Mouse (Mus musculus): ENCODE data around the gene Ssbp1. TPM values are rescaled to one million over a fixed set of nuclear protein-coding genes. Genes with fewer than 3 reads are reported as not detected.

The Ssbp1 gene
- 177 and 179 TPM in 2 replicates for polyA plus RNA-seq (2014; fragmentation: Nextera tagmentation; extraction: Ambion mirVana)

DNA sequence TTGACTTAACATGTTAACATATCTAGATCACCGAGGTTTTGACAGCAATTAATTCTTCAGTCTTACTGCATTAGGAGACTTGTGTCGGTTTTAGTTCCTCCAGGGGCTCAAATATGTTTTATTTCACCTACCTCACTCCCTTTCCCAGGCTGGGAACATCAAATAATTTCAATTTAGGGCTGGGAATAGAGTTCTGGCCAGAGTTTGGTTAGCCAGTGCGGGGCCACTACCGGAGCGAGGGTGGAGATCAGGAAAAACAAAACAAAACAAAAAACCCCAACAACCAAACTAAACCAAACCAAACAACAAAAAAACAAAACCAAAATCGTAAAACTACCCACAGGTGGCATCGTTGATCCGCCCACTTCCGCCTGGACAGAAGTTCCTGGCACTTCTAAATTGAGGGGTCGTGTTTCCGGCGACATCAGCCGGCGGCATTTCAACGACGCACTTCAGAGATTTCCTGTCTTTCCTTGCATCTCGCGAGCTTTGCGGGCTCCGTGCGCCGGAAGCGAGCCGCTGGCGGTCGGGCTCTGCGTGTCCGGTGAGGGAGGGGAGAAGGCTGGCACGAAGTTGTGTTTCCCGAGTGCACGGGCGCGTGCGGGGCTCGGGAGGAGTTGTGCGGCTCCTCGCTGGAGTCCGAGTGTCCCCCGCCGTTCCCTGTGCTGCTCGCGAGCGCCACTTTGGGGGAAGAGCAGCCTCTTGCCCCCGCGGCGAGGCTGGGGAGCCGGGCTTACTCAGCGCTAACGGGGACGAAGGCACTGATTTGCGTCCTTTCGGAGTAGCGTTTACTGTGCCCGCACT lies at the start of gene Ssbp1:
Ssbp1 (plus strand) TSS at position 437 of the 804 bp plus-strand sequence.
- H3K27ac ChIP-seq (replicated peaks; ENCODE audit: low read depth, low read length), result peak within 1 kb of the TSS; percentile 93
- no peaks in the 10 kb centered on the region for H3K9me3 ChIP-seq (ENCODE audit: control insufficient read depth, low read length)
- ATAC-seq (ENCODE audit: insufficient number of reproducible peaks, low FRiP score, low TSS enrichment, low read depth) (peak; percentile 94), DNase-seq (ENCODE audit: low spot score) (peak; percentile 96)
- peaks cover 6% of the 10 kb centered on the region for H3K36me3 ChIP-seq (ENCODE audit: control insufficient read depth, insufficient read depth, low read length)
- peaks cover 3% of the 10 kb centered on the region; the same call in 1 of the 2 replicates for H3K4me1 ChIP-seq (ENCODE audit: control insufficient read depth, insufficient read depth, low read length)
- peak within 1 kb of the TSS; percentile 64 for H3K4me2 ChIP-seq (ENCODE audit: low read depth, severe bottlenecking)
- H3K27me3 ChIP-seq (ENCODE audit: control insufficient read depth, insufficient read depth, low read length), result no peaks in the 10 kb centered on the region
- H3K4me3 ChIP-seq (ENCODE audit: low read depth, low read length), result peak within 1 kb of the TSS; percentile 81
- WGBS, result under 1% methylated on average over 54 of the region's 54 CpGs
- peak within 1 kb of the TSS; percentile 98 for H3K9ac ChIP-seq (ENCODE audit: low read length)

GRCm38 (mm10) chr6:40423013-40423412 lies 48.1 kb upstream of the Ssbp1 start:
- H3K9ac ChIP-seq (ENCODE audit: low read length), result no peak overlapping the region
- DNase-seq (ENCODE audit: low spot score), result no peak
- H3K27ac ChIP-seq (replicated peaks; ENCODE audit: low read depth, low read length), result no peak overlapping the region
- WGBS, result 77% methylated on average over 1 of the region's 1 CpGs
- no peaks in the 10 kb centered on the region for H3K27me3 ChIP-seq (ENCODE audit: control insufficient read depth, insufficient read depth, low read length)
- no peaks in the 10 kb centered on the region for H3K9me3 ChIP-seq (ENCODE audit: control insufficient read depth, low read length)
- H3K4me2 ChIP-seq (ENCODE audit: low read depth, severe bottlenecking), result no peak overlapping the region
- no peaks in the 10 kb centered on the region for H3K4me1 ChIP-seq (ENCODE audit: control insufficient read depth, insufficient read depth, low read length)
- no peaks in the 10 kb centered on the region; the same call in 1 of the 2 replicates for H3K36me3 ChIP-seq (ENCODE audit: control insufficient read depth, insufficient read depth, low read length)
- ATAC-seq (ENCODE audit: insufficient number of reproducible peaks, low FRiP score, low TSS enrichment, low read depth), result no peak
- no peak overlapping the region for H3K4me3 ChIP-seq (ENCODE audit: low read depth, low read length)

GRCm38 (mm10) chr6:40423774-40424173 lies 47.4 kb upstream of the Ssbp1 start:
- Histone ChIP-seq H3K4me2 (ENCODE audit: low read depth, severe bottlenecking) (no peak overlapping the region), H3K4me1 (ENCODE audit: control insufficient read depth, insufficient read depth, low read length) (no peaks in the 10 kb centered on the region), H3K27ac (replicated peaks; ENCODE audit: low read depth, low read length) (no peak overlapping the region), H3K36me3 (ENCODE audit: control insufficient read depth, insufficient read depth, low read length) (no peaks in the 10 kb centered on the region; the same call in 1 of the 2 replicates), H3K4me3 (ENCODE audit: low read depth, low read length) (no peak overlapping the region), H3K27me3 (ENCODE audit: control insufficient read depth, insufficient read depth, low read length) (no peaks in the 10 kb centered on the region), H3K9ac (ENCODE audit: low read length) (no peak overlapping the region), H3K9me3 (ENCODE audit: control insufficient read depth, low read length) (no peaks in the 10 kb centered on the region)
- WGBS, result 58% methylated on average over 1 of the region's 1 CpGs
- DNase-seq (ENCODE audit: low spot score) (peak; percentile 52), ATAC-seq (ENCODE audit: insufficient number of reproducible peaks, low FRiP score, low TSS enrichment, low read depth) (no peak)

GRCm38 (mm10) chr6:40427441-40427840 lies 43.7 kb upstream of the Ssbp1 start:
- no peak for DNase-seq (ENCODE audit: low spot score)
- H3K27me3 ChIP-seq (ENCODE audit: control insufficient read depth, insufficient read depth, low read length), result no peaks in the 10 kb centered on the region
- no peaks in the 10 kb centered on the region for H3K4me1 ChIP-seq (ENCODE audit: control insufficient read depth, insufficient read depth, low read length)
- no peaks in the 10 kb centered on the region for H3K9me3 ChIP-seq (ENCODE audit: control insufficient read depth, low read length)
- H3K4me3 ChIP-seq (ENCODE audit: low read depth, low read length), result no peak overlapping the region
- no peaks in the 10 kb centered on the region for H3K36me3 ChIP-seq (ENCODE audit: control insufficient read depth, insufficient read depth, low read length)
- H3K27ac ChIP-seq (replicated peaks; ENCODE audit: low read depth, low read length), result no peak overlapping the region
- H3K4me2 ChIP-seq (ENCODE audit: low read depth, severe bottlenecking), result no peak overlapping the region
- H3K9ac ChIP-seq (ENCODE audit: low read length), result no peak overlapping the region
- 88% methylated on average over 7 of the region's 7 CpGs for WGBS
- ATAC-seq (ENCODE audit: insufficient number of reproducible peaks, low FRiP score, low TSS enrichment, low read depth), result no peak

- Histone ChIP-seq H3K27me3 (ENCODE audit: control insufficient read depth, insufficient read depth, low read length) (no peaks in the 10 kb centered on the region), H3K9me3 (ENCODE audit: control insufficient read depth, low read length) (no peaks in the 10 kb centered on the region), H3K9ac (ENCODE audit: low read length) (no peak overlapping the region), H3K36me3 (ENCODE audit: control insufficient read depth, insufficient read depth, low read length) (no peaks in the 10 kb centered on the region), H3K4me3 (ENCODE audit: low read depth, low read length) (no peak overlapping the region), H3K4me1 (ENCODE audit: control insufficient read depth, insufficient read depth, low read length) (no peaks in the 10 kb centered on the region), H3K4me2 (ENCODE audit: low read depth, severe bottlenecking) (no peak overlapping the region), H3K27ac (replicated peaks; ENCODE audit: low read depth, low read length) (no peak overlapping the region)
- no peak for DNase-seq (ENCODE audit: low spot score)
- 75% methylated on average over 3 of the region's 3 CpGs for WGBS
- ATAC-seq (ENCODE audit: insufficient number of reproducible peaks, low FRiP score, low TSS enrichment, low read depth), result no peak
Measured at GRCm38 (mm10) chr6:40428696-40429095, 42.5 kb upstream of the Ssbp1 start.

DNA sequence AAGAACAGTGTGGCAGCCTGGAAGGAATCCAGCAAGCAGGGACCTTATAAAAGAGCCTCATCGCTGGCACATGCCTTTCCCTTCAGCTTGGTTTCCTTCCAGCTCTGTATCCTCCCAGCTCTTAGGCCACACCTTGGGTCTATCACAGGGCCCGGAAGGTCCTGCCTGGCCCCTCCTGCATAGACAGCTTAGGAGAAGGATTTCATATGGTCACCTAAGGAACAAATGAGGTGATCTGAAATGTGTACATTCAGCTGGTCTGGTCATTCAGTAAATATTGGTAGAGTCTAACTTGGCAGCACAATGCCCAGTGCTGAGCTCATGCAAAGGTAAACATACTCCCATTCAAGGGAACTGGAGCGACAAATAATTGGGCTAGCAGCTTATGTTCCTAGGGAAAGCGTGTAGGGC lies 41.6 kb upstream of the Ssbp1 start:
- Histone ChIP-seq H3K4me2 (ENCODE audit: low read depth, severe bottlenecking) (no peak overlapping the region), H3K4me1 (ENCODE audit: control insufficient read depth, insufficient read depth, low read length) (no peaks in the 10 kb centered on the region), H3K36me3 (ENCODE audit: control insufficient read depth, insufficient read depth, low read length) (no peaks in the 10 kb centered on the region), H3K9me3 (ENCODE audit: control insufficient read depth, low read length) (no peaks in the 10 kb centered on the region), H3K4me3 (ENCODE audit: low read depth, low read length) (no peak overlapping the region), H3K9ac (ENCODE audit: low read length) (no peak overlapping the region), H3K27ac (replicated peaks; ENCODE audit: low read depth, low read length) (no peak overlapping the region), H3K27me3 (ENCODE audit: control insufficient read depth, insufficient read depth, low read length) (no peaks in the 10 kb centered on the region)
- ATAC-seq (ENCODE audit: insufficient number of reproducible peaks, low FRiP score, low TSS enrichment, low read depth) (no peak), DNase-seq (ENCODE audit: low spot score) (no peak)
- WGBS, result 87% methylated on average over 4 of the region's 4 CpGs

GRCm38 (mm10) chr6:40430251-40430650 lies 40.9 kb upstream of the Ssbp1 start:
- Histone ChIP-seq H3K36me3 (ENCODE audit: control insufficient read depth, insufficient read depth, low read length) (no peaks in the 10 kb centered on the region), H3K27ac (replicated peaks; ENCODE audit: low read depth, low read length) (no peak overlapping the region), H3K4me3 (ENCODE audit: low read depth, low read length) (no peak overlapping the region), H3K9me3 (ENCODE audit: control insufficient read depth, low read length) (no peaks in the 10 kb centered on the region), H3K9ac (ENCODE audit: low read length) (no peak overlapping the region), H3K4me2 (ENCODE audit: low read depth, severe bottlenecking) (no peak overlapping the region), H3K27me3 (ENCODE audit: control insufficient read depth, insufficient read depth, low read length) (no peaks in the 10 kb centered on the region), H3K4me1 (ENCODE audit: control insufficient read depth, insufficient read depth, low read length) (no peaks in the 10 kb centered on the region)
- 92% methylated on average over 3 of the region's 3 CpGs for WGBS
- DNase-seq (ENCODE audit: low spot score), result no peak
- ATAC-seq (ENCODE audit: insufficient number of reproducible peaks, low FRiP score, low TSS enrichment, low read depth), result no peak

DNA sequence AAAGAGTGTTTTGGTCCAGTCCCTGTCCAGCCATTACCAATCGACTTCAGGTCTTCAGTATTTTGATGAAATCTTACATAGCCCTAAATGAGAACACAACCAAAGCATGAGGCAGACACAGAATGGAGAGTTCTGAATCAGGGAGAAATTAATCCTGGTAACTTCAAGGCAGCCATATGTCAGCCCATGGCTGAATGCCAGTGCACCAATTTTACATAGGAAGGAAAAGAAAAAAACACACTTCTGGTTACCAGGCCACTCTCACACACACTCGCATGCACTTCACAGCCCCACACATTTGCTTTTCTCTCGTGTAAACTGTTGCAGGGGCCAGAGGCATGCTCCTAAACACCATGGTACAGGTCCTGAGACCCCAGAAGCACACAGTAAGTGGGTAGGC lies 40.3 kb upstream of the Ssbp1 start:
- Histone ChIP-seq H3K27ac (replicated peaks; ENCODE audit: low read depth, low read length) (no peak overlapping the region), H3K27me3 (ENCODE audit: control insufficient read depth, insufficient read depth, low read length) (no peaks in the 10 kb centered on the region), H3K4me1 (ENCODE audit: control insufficient read depth, insufficient read depth, low read length) (no peaks in the 10 kb centered on the region), H3K4me3 (ENCODE audit: low read depth, low read length) (no peak overlapping the region), H3K9me3 (ENCODE audit: control insufficient read depth, low read length) (no peaks in the 10 kb centered on the region), H3K9ac (ENCODE audit: low read length) (no peak overlapping the region), H3K36me3 (ENCODE audit: control insufficient read depth, insufficient read depth, low read length) (no peaks in the 10 kb centered on the region), H3K4me2 (ENCODE audit: low read depth, severe bottlenecking) (no peak overlapping the region)
- DNase-seq (ENCODE audit: low spot score), result no peak
- 89% methylated on average over 3 of the region's 3 CpGs for WGBS
- ATAC-seq (ENCODE audit: insufficient number of reproducible peaks, low FRiP score, low TSS enrichment, low read depth), result no peak

Data from limb, embryonic 11.5 days (tissue).